ENCODE assay signal across 21 mouse cellular contexts in the genomic region with DNA sequence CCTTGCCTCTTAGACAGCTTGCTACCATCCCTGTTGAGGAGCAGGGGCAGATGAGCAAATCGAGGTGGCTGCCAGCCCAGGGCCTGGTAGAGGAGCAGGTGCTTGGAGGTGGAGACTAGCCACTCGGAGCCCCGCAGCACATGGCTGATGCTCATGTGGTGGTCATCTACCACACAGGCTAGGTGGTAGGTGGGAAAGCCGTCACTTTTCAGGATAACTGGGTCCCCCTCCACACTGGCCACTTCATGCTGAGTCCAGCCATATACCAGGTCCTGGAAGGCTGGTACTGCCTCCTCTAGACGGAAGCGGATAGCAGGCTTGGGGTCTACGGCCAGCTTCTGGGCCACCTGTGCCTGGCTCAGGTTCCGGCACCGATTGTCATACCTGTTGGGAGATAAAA. TPM values are rescaled to one million over a fixed set of nuclear protein-coding genes. Genes with fewer than 3 reads are reported as not detected.
DNase-seq lines count a peak whose midpoint lies in the region; ATAC-seq and TF ChIP-seq lines count a peak whose summit lies in the region.
"Had no signal": no experiment of that assay in that cellular context is flagged by ENCODE, and none has a peak within 500 bp of the region (broad histone marks: within the 10 kb centered on the region; RNA-seq: fewer than 3 reads in every experiment).

No protein-coding gene starts in this region.

- H3K9me3 ChIP-seq in heart, embryonic 10.5 days, result no peaks in the 10 kb centered on the region
- no peaks in the 10 kb centered on the region for H3K9me3 ChIP-seq in heart, embryonic 14.5 days (ENCODE audit: control insufficient read depth, low read length)
- H3K9me3 ChIP-seq in intestine, postnatal 0 days (ENCODE audit: control insufficient read depth), result no peaks in the 10 kb centered on the region
- no peaks in the 10 kb centered on the region for H3K9me3 ChIP-seq in intestine, embryonic 15.5 days
- H3K9me3 ChIP-seq: forebrain, embryonic 10.5 days; hindbrain, embryonic 12.5 days had no signal

- 90% methylated on average over 9 of the region's 9 CpGs for WGBS in heart, embryonic 10.5 days
- 82% methylated on average over 9 of the region's 9 CpGs for WGBS in heart, embryonic 14.5 days
- WGBS in intestine, postnatal 0 days, result 93% methylated on average over 9 of the region's 9 CpGs
- 95% methylated on average over 9 of the region's 9 CpGs for WGBS in intestine, embryonic 15.5 days

- ATAC-seq in heart, embryonic 14.5 days (ENCODE audit: insufficient number of reproducible peaks, insufficient read depth, low FRiP score, low read depth), result no peak
- ATAC-seq in intestine, postnatal 0 days, result no peak
- ATAC-seq in intestine, embryonic 15.5 days, result no peak
- ATAC-seq: activated CD4-positive, CD25-positive, alpha-beta regulatory T cell, adult 4 months; forebrain, embryonic 14.5 days; hindbrain, embryonic 16.5 days; inflammation-experienced regulatory T-cells, adult 6 months; Patski had no signal

- H3K27ac ChIP-seq in heart, embryonic 10.5 days, result peak overlapping the region; percentile 87; the same call in 1 of the 2 replicates
- H3K27ac ChIP-seq in heart, embryonic 14.5 days (replicated peaks in 1 of 2; ENCODE audit: control insufficient read depth in 1 of 2, insufficient read depth in 1 of 2, low read depth in 2 of 2, low read length in 2 of 2), result peak overlapping the region; percentile 99
- 0 out of 2 replicates have a peak overlapping the region, but pooled peaks have one; percentile 7 for H3K27ac ChIP-seq in intestine, postnatal 0 days (ENCODE audit: low read depth, low read length)
- H3K27ac ChIP-seq in intestine, embryonic 15.5 days, result no peak overlapping the region
- H3K27ac ChIP-seq: forebrain, embryonic 10.5 days; gastrocnemius, adult 2 months; hindbrain, embryonic 12.5 days had no signal

- H3K4me2 ChIP-seq in heart, embryonic 14.5 days (ENCODE audit: low read length), result no peak overlapping the region
- H3K4me2 ChIP-seq in intestine, postnatal 0 days (replicated peaks; ENCODE audit: low read depth), result no peak overlapping the region
- H3K4me2 ChIP-seq in intestine, embryonic 15.5 days (replicated peaks), result no peak overlapping the region
- H3K4me2 ChIP-seq: hindbrain, embryonic 12.5 days had no signal

- no peak overlapping the region for H3K4me3 ChIP-seq in heart, embryonic 10.5 days
- no peak overlapping the region for H3K4me3 ChIP-seq in heart, embryonic 14.5 days (ENCODE audit: control insufficient read depth in 1 of 2, insufficient read depth in 1 of 2, low read depth in 1 of 2, low read length in 2 of 2)
- H3K4me3 ChIP-seq in intestine, postnatal 0 days (ENCODE audit: low read depth, low read length), result no peak overlapping the region
- H3K4me3 ChIP-seq in intestine, embryonic 15.5 days (replicated peaks), result no peak overlapping the region
- H3K4me3 ChIP-seq: forebrain, embryonic 10.5 days; gastrocnemius, adult 2 months; hindbrain, embryonic 12.5 days had no signal

- no peak for TF ChIP-seq CTCF in intestine, postnatal 0 days (IDR thresholded peaks at IDR 0.05; ENCODE audit: low read depth)

- intact Hi-C loops in heart, postnatal 25 days (cut with DNase I), result no loop called here

- H3K4me1 ChIP-seq in heart, embryonic 10.5 days, result peaks cover 49% of the 10 kb centered on the region
- peaks cover 31 to 56% of the 10 kb centered on the region in 2 experiments for H3K4me1 ChIP-seq in heart, embryonic 14.5 days (ENCODE audit: control insufficient read depth in 2 of 2, insufficient read depth in 2 of 2, low read length in 2 of 2)
- H3K4me1 ChIP-seq in intestine, postnatal 0 days (replicated peaks; ENCODE audit: control insufficient read depth, insufficient read depth, low read length), result peaks cover 6% of the 10 kb centered on the region; the same call in 1 of the 2 replicates
- 0 out of 2 replicates have a peak, but pooled peaks cover 5% of the 10 kb centered on the region for H3K4me1 ChIP-seq in intestine, embryonic 15.5 days (replicated peaks)
- H3K4me1 ChIP-seq: forebrain, embryonic 10.5 days; hindbrain, embryonic 12.5 days had no signal

- DNase-seq in heart, embryonic 10.5 days (ENCODE audit: low spot score), result no peak
- no peak for DNase-seq in heart, adult 8-10 months (ENCODE audit: low spot score)
- DNase-seq in heart, postnatal 25 days (ENCODE audit: low spot score), result no peak
- DNase-seq: adrenal gland, postnatal 14 days; cerebellum, adult 11-12 months; cerebellum, adult 9-10 months; cerebellum, postnatal 25 days; gastrocnemius, adult 2 months; gastrocnemius, postnatal 25 days; kidney, adult 18-20 months had no signal

- peaks cover 47% of the 10 kb centered on the region for H3K36me3 ChIP-seq in heart, embryonic 10.5 days
- H3K36me3 ChIP-seq in heart, embryonic 14.5 days (ENCODE audit: control insufficient read depth, insufficient read depth, low read length), result peaks cover 43% of the 10 kb centered on the region
- H3K36me3 ChIP-seq in intestine, postnatal 0 days (ENCODE audit: control insufficient read depth, insufficient read depth), result peaks cover 6% of the 10 kb centered on the region; the same call in 1 of the 2 replicates
- peaks cover 8% of the 10 kb centered on the region; the same call in 1 of the 2 replicates for H3K36me3 ChIP-seq in intestine, embryonic 15.5 days

- H3K9ac ChIP-seq in heart, embryonic 14.5 days (ENCODE audit: low read length), result peak overlapping the region; percentile 12; the same call in 1 of the 2 replicates
- no peak overlapping the region for H3K9ac ChIP-seq in intestine, postnatal 0 days (ENCODE audit: low read depth, low read length)
- no peak overlapping the region for H3K9ac ChIP-seq in intestine, embryonic 15.5 days
- H3K9ac ChIP-seq: hindbrain, embryonic 12.5 days had no signal

- H3K27me3 ChIP-seq in heart, embryonic 10.5 days (ENCODE audit: insufficient read depth, poor library complexity, severe bottlenecking), result no peaks in the 10 kb centered on the region
- no peaks in the 10 kb centered on the region for H3K27me3 ChIP-seq in heart, embryonic 14.5 days (ENCODE audit: control insufficient read depth, insufficient read depth, low read length)
- H3K27me3 ChIP-seq in intestine, postnatal 0 days (replicated peaks; ENCODE audit: control insufficient read depth, insufficient read depth, low read length), result no peaks in the 10 kb centered on the region
- no peaks in the 10 kb centered on the region for H3K27me3 ChIP-seq in intestine, embryonic 15.5 days (replicated peaks)
- H3K27me3 ChIP-seq: CH12.LX; hindbrain, embryonic 12.5 days; Patski had no signal

RNA-seq across cellular contexts. Expression of a gene that starts 18.8 kb away (rescaled TPM):
- 60.3 and 81.0 TPM in 2 replicates for polyA plus RNA-seq in heart, embryonic 10.5 days (2016; fragmentation: Nextera tagmentation; extraction: Ambion mirVana)
- total RNA-seq in heart, adult 8-10 months (2022), result 10 to 100 TPM; 32.5 to 41.6 (median 37.3) TPM
- 66.4 TPM in 2 replicates for polyA plus RNA-seq in heart, embryonic 14.5 days (2014; fragmentation: Nextera tagmentation; extraction: Ambion mirVana)
- total RNA-seq in heart, postnatal 25 days (2021), result 10 to 100 TPM; 35.0 to 38.6 TPM
- polyA plus RNA-seq in intestine, postnatal 0 days (2015; fragmentation: Nextera tagmentation; extraction: Ambion mirVana), result 26.3 and 29.3 TPM in 2 replicates
- 55.2 and 58.7 TPM in 2 replicates for polyA plus RNA-seq in intestine, embryonic 15.5 days (2015; fragmentation: Nextera tagmentation; extraction: Ambion mirVana)

RNA-seq across cellular contexts. Expression of a gene that starts 18.9 kb away (rescaled TPM):
- polyA plus RNA-seq in heart, embryonic 10.5 days (2016; fragmentation: Nextera tagmentation; extraction: Ambion mirVana), result 21.5 and 29.1 TPM in 2 replicates
- total RNA-seq in heart, adult 8-10 months (2022), result 10 to 100 TPM; 13.3 to 14.3 (median 13.7) TPM
- 39.3 and 41.9 TPM in 2 replicates for polyA plus RNA-seq in heart, embryonic 14.5 days (2014; fragmentation: Nextera tagmentation; extraction: Ambion mirVana)
- 10 to 100 TPM; 11.3 to 12.6 TPM for total RNA-seq in heart, postnatal 25 days (2021)
- 7.1 and 8.0 TPM in 2 replicates for polyA plus RNA-seq in intestine, postnatal 0 days (2015; fragmentation: Nextera tagmentation; extraction: Ambion mirVana)
- 21.4 and 22.3 TPM in 2 replicates for polyA plus RNA-seq in intestine, embryonic 15.5 days (2015; fragmentation: Nextera tagmentation; extraction: Ambion mirVana)

RNA-seq across cellular contexts. Expression of a gene that starts 27.2 kb away (rescaled TPM):
- 93.6 and 114 TPM in 2 replicates for polyA plus RNA-seq in heart, embryonic 10.5 days (2016; fragmentation: Nextera tagmentation; extraction: Ambion mirVana)
- total RNA-seq in heart, adult 8-10 months (2022), result 10 to 100 TPM; 31.7 to 39.2 (median 35.4) TPM
- polyA plus RNA-seq in heart, embryonic 14.5 days (2014; fragmentation: Nextera tagmentation; extraction: Ambion mirVana), result 66.3 and 77.8 TPM in 2 replicates
- 10 to 100 TPM; 25.7 to 26.9 TPM for total RNA-seq in heart, postnatal 25 days (2021)
- polyA plus RNA-seq in intestine, postnatal 0 days (2015; fragmentation: Nextera tagmentation; extraction: Ambion mirVana), result 59.9 and 71.1 TPM in 2 replicates
- 121 and 123 TPM in 2 replicates for polyA plus RNA-seq in intestine, embryonic 15.5 days (2015; fragmentation: Nextera tagmentation; extraction: Ambion mirVana)

RNA-seq across cellular contexts. Expression of a gene that starts 53.5 kb away (rescaled TPM):
- 1,058 and 1,342 TPM in 2 replicates for polyA plus RNA-seq in heart, embryonic 10.5 days (2016; fragmentation: Nextera tagmentation; extraction: Ambion mirVana)
- 1,000 to 10,000 TPM; 1,624 to 1,874 (median 1,747) TPM for total RNA-seq in heart, adult 8-10 months (2022)
- 1,545 and 1,597 TPM in 2 replicates for polyA plus RNA-seq in heart, embryonic 14.5 days (2014; fragmentation: Nextera tagmentation; extraction: Ambion mirVana)
- 1,000 to 10,000 TPM; 1,585 to 1,678 TPM for total RNA-seq in heart, postnatal 25 days (2021)
- polyA plus RNA-seq in intestine, postnatal 0 days (2015; fragmentation: Nextera tagmentation; extraction: Ambion mirVana), result 956 and 957 TPM in 2 replicates
- polyA plus RNA-seq in intestine, embryonic 15.5 days (2015; fragmentation: Nextera tagmentation; extraction: Ambion mirVana), result 907 and 931 TPM in 2 replicates
